Mouse (Mus musculus) retina, postnatal 1 day (tissue): ENCODE data around the gene Bcl3.
A peak's percentile ranks its signal among the peaks of the same experiment; 100 is the strongest.

Experiments used
- DNase-seq: peaks from one replicate; pipeline ENCODE4 v3.0.0-alpha.2; 2012

Bcl3 gene

GRCm38 (mm10) chr7:19822604-19823058 lies at the start of gene Bcl3:
Gene Bcl3, minus strand, starts transcription at chr7:19822770.
- DNase-seq, result peak; percentile 38

- DNase-seq, result peak; percentile 18
Measured at GRCm38 (mm10) chr7:19871943-19872601, 49.5 kb upstream of the Bcl3 start.

- DNase-seq, result no peak
Measured at GRCm38 (mm10) chr7:19871137-19871621, 48.6 kb upstream of the Bcl3 start.

- DNase-seq, result no peak
Measured at GRCm38 (mm10) chr7:19867751-19868399, 45.3 kb upstream of the Bcl3 start.

- no peak for DNase-seq
Measured at GRCm38 (mm10) chr7:19866490-19866889, 43.9 kb upstream of the Bcl3 start.

DNA sequence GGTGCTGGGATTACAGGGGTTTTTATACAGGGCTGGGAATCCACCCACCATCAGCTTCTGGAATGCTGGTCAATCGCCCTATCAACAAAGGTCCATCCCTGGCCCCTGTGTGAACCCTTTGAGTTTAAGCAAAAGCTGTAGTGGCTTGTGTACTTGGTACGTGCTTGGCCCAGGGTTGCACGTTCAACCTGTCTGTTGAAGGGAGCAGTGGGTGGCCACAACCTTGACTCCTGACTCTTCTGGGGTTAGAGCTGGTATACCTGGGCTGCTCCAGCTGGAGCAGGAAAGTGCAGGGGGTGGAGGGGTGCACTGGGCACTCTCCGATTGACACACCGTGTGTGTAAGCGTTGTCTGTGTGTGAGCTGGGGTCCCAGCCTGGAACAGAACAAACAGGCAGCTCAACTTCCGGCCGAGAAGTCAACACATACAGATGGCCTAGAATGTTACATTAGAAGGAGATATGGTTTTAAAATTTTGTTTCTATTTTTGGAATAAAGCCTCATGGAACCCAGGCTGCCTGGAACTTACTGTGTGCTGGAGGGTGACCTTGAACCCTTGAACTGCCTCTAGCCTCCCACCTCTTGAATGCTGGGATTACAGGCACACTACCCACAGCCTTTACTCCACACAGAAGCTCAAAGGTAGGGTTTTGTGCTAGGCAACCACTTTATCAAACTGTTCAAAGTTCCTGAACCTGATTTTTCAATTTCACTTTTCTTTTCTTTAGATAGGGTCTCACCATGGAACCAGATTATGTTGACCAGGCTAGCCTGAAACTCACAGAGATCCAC lies 42.9 kb upstream of the Bcl3 start:
- no peak for DNase-seq

DNA sequence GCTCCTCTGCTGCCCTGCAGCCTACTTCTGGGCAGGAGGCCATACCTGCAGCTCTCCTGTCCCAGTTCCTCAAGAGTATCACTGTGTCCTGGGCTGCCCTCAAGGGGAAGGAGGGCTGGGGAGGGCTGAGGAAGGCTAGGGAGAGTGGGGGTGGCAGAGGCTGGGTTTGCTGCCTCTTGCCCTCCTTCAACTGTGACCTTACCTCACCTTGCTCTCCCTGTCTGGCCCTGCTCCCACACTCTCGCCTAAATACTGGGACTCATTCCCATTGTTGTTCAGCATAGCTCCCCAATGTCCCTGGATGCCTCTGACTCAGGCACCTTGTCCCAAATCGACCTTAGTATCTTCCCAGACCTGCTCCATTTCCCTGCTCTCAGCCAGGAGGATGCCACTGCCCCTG lies 41.7 kb upstream of the Bcl3 start:
- no peak for DNase-seq

- no peak for DNase-seq
Measured at GRCm38 (mm10) chr7:19861199-19861598, 38.6 kb upstream of the Bcl3 start, which contains the start of gene Ceacam16. Gene Ceacam16, minus strand, starts transcription at chr7:19861299.

GRCm38 (mm10) chr7:19859740-19860139 lies 37.2 kb upstream of the Bcl3 start:
- no peak for DNase-seq

DNA sequence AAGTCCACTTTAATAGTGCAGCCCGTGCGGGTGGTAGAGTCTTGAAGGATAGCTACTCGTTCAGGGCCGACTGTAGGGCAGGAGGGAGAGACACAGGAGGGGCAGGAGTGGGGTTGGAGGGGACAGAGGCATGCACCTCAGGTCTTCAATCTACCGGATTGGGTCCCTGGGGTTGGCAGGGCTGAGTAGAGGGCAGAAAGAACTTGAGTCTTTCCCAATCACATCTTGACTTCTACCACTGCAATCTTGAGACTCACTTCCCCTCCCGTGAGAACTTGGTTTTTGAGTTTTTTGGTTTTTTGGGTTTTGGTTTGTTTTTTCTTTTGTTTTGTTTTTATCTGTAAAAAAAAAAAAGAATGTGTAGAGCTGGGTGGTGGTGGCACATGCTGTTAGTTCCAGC lies 33.7 kb upstream of the Bcl3 start:
- no peak for DNase-seq

GRCm38 (mm10) chr7:19855663-19856062 lies 33.1 kb upstream of the Bcl3 start:
- no peak for DNase-seq

- no peak for DNase-seq
Measured at GRCm38 (mm10) chr7:19853526-19853925, 31.0 kb upstream of the Bcl3 start.

DNA sequence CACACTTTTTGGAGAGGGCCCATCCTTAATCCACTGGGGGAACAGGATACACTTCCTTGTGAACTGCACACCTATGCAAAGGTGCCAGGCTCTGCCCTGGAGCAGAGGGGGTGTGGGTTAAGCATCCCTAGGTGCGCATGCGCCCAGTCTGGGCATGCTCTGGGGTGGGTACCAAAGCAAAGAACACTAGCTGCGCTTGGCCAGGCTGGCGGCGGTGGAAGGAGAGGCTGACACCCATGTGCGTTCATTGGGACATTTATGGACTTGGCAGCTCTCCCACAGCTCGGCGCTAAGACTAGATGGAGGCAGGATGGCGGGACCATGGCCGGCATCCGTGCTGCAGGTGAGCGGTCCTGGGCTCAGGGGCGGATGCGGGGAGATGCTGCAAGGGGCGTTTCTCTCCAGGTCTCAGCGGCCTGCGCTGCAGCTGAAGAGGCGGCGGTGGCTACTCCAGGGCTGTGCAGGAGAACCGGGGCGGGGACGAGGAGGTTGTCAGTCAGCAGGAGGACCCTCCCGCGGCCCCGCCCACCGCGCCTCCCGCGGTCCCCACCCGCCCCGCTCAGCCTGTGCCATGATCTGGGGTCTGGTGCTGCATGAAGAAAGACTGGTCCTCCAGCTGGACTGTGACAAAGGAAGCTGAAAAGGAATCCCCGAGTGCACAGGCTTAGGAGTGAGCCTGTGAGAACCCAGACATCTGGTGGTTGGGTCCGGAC lies 29.4 kb upstream of the Bcl3 start, which contains the start of gene Gm19345:
TSS of gene Gm19345 (plus strand) at position 146 of the 713 bp plus-strand sequence.
- peak; percentile 63 for DNase-seq

- no peak for DNase-seq
Measured at GRCm38 (mm10) chr7:19844521-19845171, 22.1 kb upstream of the Bcl3 start.

GRCm38 (mm10) chr7:19843561-19843960 lies 21.0 kb upstream of the Bcl3 start:
- peak; percentile 64 for DNase-seq

DNA sequence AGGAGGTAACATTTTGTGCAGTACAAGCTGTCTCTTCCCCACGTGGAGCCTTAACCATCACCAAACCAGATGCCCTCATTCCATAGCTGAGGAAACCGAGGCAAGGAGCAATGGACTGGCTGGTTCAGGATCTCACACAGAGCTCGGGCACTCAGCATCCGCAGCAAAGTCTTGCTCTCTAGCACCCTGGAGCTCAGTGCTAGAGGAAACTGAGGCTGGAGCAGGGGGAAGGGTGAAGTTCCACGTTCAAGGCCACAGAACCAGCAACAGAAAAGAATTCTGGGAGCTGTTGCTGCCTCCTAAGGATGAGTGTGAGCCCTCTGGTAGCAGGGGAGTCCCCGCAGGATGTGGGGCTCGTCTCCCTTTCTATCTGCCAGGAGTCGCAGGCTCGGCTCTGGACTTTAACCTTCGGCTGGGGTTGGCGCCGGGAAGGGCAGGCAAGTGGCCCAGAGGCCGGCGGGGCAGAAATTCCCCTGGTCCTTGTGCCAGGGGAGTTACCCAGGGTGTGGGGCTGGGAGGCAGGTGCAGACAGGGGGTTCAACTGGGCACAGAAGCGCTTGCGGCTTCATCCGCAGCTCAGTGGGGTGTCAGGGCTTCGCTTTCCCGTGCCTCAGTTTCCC lies 20.4 kb upstream of the Bcl3 start:
- DNase-seq, result no peak

GRCm38 (mm10) chr7:19841686-19842413 lies 19.3 kb upstream of the Bcl3 start:
- no peak for DNase-seq

- DNase-seq, result no peak
Measured at GRCm38 (mm10) chr7:19840936-19841335, 18.4 kb upstream of the Bcl3 start.

GRCm38 (mm10) chr7:19840371-19840770 lies 17.8 kb upstream of the Bcl3 start:
- DNase-seq, result no peak

GRCm38 (mm10) chr7:19836843-19837242 lies 14.3 kb upstream of the Bcl3 start:
- no peak for DNase-seq

DNA sequence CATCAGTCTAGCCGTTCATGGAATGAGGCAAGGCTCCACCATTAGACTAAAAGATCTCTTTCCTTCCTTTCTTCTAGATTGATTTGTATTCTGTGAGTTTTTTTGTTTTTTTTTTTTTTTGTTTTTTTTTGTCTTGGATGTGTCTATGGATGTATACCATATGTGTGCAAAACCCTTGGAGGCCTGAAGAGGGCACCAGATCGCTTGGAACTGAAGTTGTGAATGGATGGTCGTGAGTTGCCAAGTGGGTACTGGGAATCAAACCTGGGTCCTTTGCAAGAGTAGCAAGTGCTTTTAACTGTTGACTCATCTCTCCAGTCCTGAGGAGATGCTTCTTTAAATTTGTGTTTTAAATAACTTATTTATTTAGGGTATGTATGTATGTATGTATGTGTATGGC lies 11.5 kb upstream of the Bcl3 start:
- no peak for DNase-seq
